Mouse (Mus musculus) MEL (cell line): ENCODE measurements around the gene Cap1.

Experiments
- CTCF ChIP-seq, 3 experiments: IDR thresholded peaks in 2 of 3; conservative IDR thresholded peaks in 1 of 3; 2 replicates each; pipeline ENCODE4 v1.5.1; 2011 to 2012; ENCODE audit warnings: low read length in 3 of 3, low read depth in 2 of 3, mild to moderate bottlenecking in 2 of 3, improper control_type of control experiment in 1 of 3, inconsistent platforms in 1 of 3, mixed read lengths in 1 of 3, moderate library complexity in 1 of 3; ENCODE audit not compliant: control insufficient read depth in 1 of 3, insufficient read depth in 1 of 3, poor library complexity in 1 of 3, severe bottlenecking in 1 of 3
- GATA1 ChIP-seq: IDR thresholded peaks from 2 replicates; pipeline ENCODE4 v1.6.1; 2011; ENCODE audit warnings: low read depth, low read length, improper control_type of control experiment
- TCF12 ChIP-seq: IDR thresholded peaks from 2 replicates; pipeline ENCODE4 v1.6.1; 2014; ENCODE audit warnings: low read depth, mild to moderate bottlenecking, inconsistent platforms, low read length, improper control_type of control experiment, moderate library complexity

- TF ChIP-seq GATA1 (no peak), CTCF (IDR thresholded peaks at IDR 0.05 in 2 of 3, conservative IDR thresholded peaks at IDR 0.05 in 1 of 3; ENCODE audit: control insufficient read depth in 1 of 3, insufficient read depth in 1 of 3, low read depth in 2 of 3, low read length in 3 of 3, poor library complexity in 1 of 3, severe bottlenecking in 1 of 3) (no peak), TCF12 (no peak)
These were observed 48.0 kb upstream of the Cap1 start for GRCm38 (mm10) chr4:122933857-122934256.
